Mouse (Mus musculus): ENCODE results near the gene Lrsam1.

Gene Lrsam1

GRCm38 (mm10) chr2:32966689-32967631 lies 5.5 kb upstream of the Lrsam1 start:
- DNase-seq (ENCODE audit: low spot score) = peak; percentile 84

GRCm38 (mm10) chr2:32966184-32966688 lies 4.8 kb upstream of the Lrsam1 start:
- DNase-seq (ENCODE audit: low spot score) = no peak

GRCm38 (mm10) chr2:32965511-32966183 lies 4.2 kb upstream of the Lrsam1 start:
- DNase-seq (ENCODE audit: low spot score) = no peak

- DNase-seq (ENCODE audit: low spot score) = no peak
Measured at GRCm38 (mm10) chr2:32964659-32965457, 3.4 kb upstream of the Lrsam1 start.

GRCm38 (mm10) chr2:32963981-32964380 lies 2.6 kb upstream of the Lrsam1 start:
- DNase-seq (ENCODE audit: low spot score) = no peak

GRCm38 (mm10) chr2:32963544-32963943 lies 2.1 kb upstream of the Lrsam1 start:
- no peak for DNase-seq (ENCODE audit: low spot score)

- no peak for DNase-seq (ENCODE audit: low spot score)
Measured at GRCm38 (mm10) chr2:32962875-32963220, 1.4 kb upstream of the Lrsam1 start.

- DNase-seq (ENCODE audit: low spot score) = peak; percentile 30
Measured at GRCm38 (mm10) chr2:32962062-32962874, 854 bp upstream of the Lrsam1 start.

- no peak for DNase-seq (ENCODE audit: low spot score)
Measured at GRCm38 (mm10) chr2:32960273-32960672, 1.1 kb downstream of the Lrsam1 start.

GRCm38 (mm10) chr2:32957344-32957743 lies 4.1 kb downstream of the Lrsam1 start:
- no peak for DNase-seq (ENCODE audit: low spot score)

GRCm38 (mm10) chr2:32954581-32954980 lies 6.8 kb downstream of the Lrsam1 start:
- no peak for DNase-seq (ENCODE audit: low spot score)

- DNase-seq (ENCODE audit: low spot score) = no peak
Measured at GRCm38 (mm10) chr2:32947454-32947853, 14.0 kb downstream of the Lrsam1 start.

GRCm38 (mm10) chr2:32940483-32940882 lies 20.9 kb downstream of the Lrsam1 start:
- DNase-seq (ENCODE audit: low spot score) = no peak

- no peak for DNase-seq (ENCODE audit: low spot score)
Measured at GRCm38 (mm10) chr2:32939418-32939817, 22.0 kb downstream of the Lrsam1 start.

GRCm38 (mm10) chr2:32938741-32939140 lies 22.7 kb downstream of the Lrsam1 start:
- no peak for DNase-seq (ENCODE audit: low spot score)

GRCm38 (mm10) chr2:32931730-32932129 lies 29.7 kb downstream of the Lrsam1 start:
- DNase-seq (ENCODE audit: low spot score) = no peak

GRCm38 (mm10) chr2:32928947-32929829 lies 32.2 kb downstream of the Lrsam1 start:
- DNase-seq (ENCODE audit: low spot score) = no peak

- DNase-seq (ENCODE audit: low spot score) = peak; percentile 74
Measured at GRCm38 (mm10) chr2:32928235-32928946, 33.0 kb downstream of the Lrsam1 start.

GRCm38 (mm10) chr2:32927624-32928234 lies 33.7 kb downstream of the Lrsam1 start:
- DNase-seq (ENCODE audit: low spot score) = no peak
